Mouse (Mus musculus): ENCODE measurements around the gene Cenpx. TPM values are rescaled to one million over a fixed set of nuclear protein-coding genes. Genes with fewer than 3 reads are reported as not detected.

Cenpx gene
- total RNA-seq, 2 experiments from 2014 or later: 15.5 to 15.7 TPM

Other genes starting within 250 kb of the Cenpx start
- gene Arl16, start 246.1 kb downstream of the Cenpx start, total RNA-seq (2021): 10 to 100 TPM; 48.3 to 49.8 TPM
- gene Mrpl12, start 229.1 kb downstream of the Cenpx start, total RNA-seq (2021): 10 to 100 TPM; 70.4 to 71.7 TPM
- gene Slc25a10, start 221.9 kb downstream of the Cenpx start, total RNA-seq (2021): 10 to 100 TPM; 18.7 to 20.4 TPM
- gene Gcgr, start 183.0 kb downstream of the Cenpx start, total RNA-seq (2021): under 1 TPM; 0.15 to 0.18 TPM
- 10 to 100 TPM; 71.3 to 71.6 TPM for gene Mcrip1, start 164.0 kb downstream of the Cenpx start, total RNA-seq (2021)
- gene Ppp1r27, start 162.6 kb downstream of the Cenpx start, total RNA-seq (2021): not detected
- 100 to 1,000 TPM; 118 to 122 TPM for gene P4hb, start 140.5 kb downstream of the Cenpx start, total RNA-seq (2021)
- gene Arhgdia, start 132.1 kb downstream of the Cenpx start, total RNA-seq (2021): 100 to 1,000 TPM; 266 to 282 TPM
- gene Alyref, start 115.4 kb downstream of the Cenpx start, total RNA-seq (2021): 10 to 100 TPM; 60.0 to 67.6 TPM
- 100 to 1,000 TPM in 1 of 2 experiments, 10 to 100 TPM in 1; 85.0 to 103 TPM for gene Anapc11, start 115.3 kb downstream of the Cenpx start, total RNA-seq (2021)
- gene Npb, start 105.3 kb downstream of the Cenpx start, total RNA-seq (2021): 1 to 10 TPM; 1.2 to 1.8 TPM
- 100 to 1,000 TPM; 138 to 157 TPM for gene Pcyt2, start 95.8 kb downstream of the Cenpx start, total RNA-seq (2021)
- 10 to 100 TPM; 40.7 to 41.5 TPM for gene Sirt7, start 88.5 kb downstream of the Cenpx start, total RNA-seq (2021)
- 10 to 100 TPM; 77.3 to 86.3 TPM for gene Mafg, start 80.1 kb downstream of the Cenpx start, total RNA-seq (2021)
- gene Pycr1, start 70.0 kb downstream of the Cenpx start, total RNA-seq (2021): 1 to 10 TPM; 1.8 to 2.1 TPM
- 1 to 10 TPM; 4.2 to 4.4 TPM for gene Myadml2, start 65.6 kb downstream of the Cenpx start, total RNA-seq (2021)
- 1 to 10 TPM; 3.6 to 3.7 TPM for gene Notum, start 52.6 kb downstream of the Cenpx start, total RNA-seq (2021)
- gene Aspscr1, start 40.8 kb downstream of the Cenpx start, total RNA-seq (2021): 10 to 100 TPM; 45.6 to 47.6 TPM
- gene Lrrc45, start 187 bp upstream of the Cenpx start, total RNA-seq (2021): 10 to 100 TPM; 56.6 to 69.3 TPM
- gene Rac3, start 7.7 kb upstream of the Cenpx start, total RNA-seq (2021): 10 to 100 TPM; 36.5 to 41.0 TPM
- gene Dcxr, start 13.5 kb upstream of the Cenpx start, total RNA-seq (2021): 10 to 100 TPM in 1 of 2 experiments, 1 to 10 TPM in 1; 8.1 to 10.8 TPM
- 1 to 10 TPM; 1.7 to 2.3 TPM for gene Cbr2, start 18.4 kb upstream of the Cenpx start, total RNA-seq (2021)
- gene Hmga1b, start 49.1 kb upstream of the Cenpx start, total RNA-seq (2021): 10 to 100 TPM; 19.5 to 20.1 TPM
- 10 to 100 TPM; 66.1 to 68.6 TPM for gene Rfng, start 70.5 kb upstream of the Cenpx start, total RNA-seq (2021)
- 100 to 1,000 TPM; 146 to 147 TPM for gene Gps1, start 70.5 kb upstream of the Cenpx start, total RNA-seq (2021)
- gene Dus1l, start 82.7 kb upstream of the Cenpx start, total RNA-seq (2021): 10 to 100 TPM; 44.7 to 52.9 TPM
- gene Fasn, start 110.8 kb upstream of the Cenpx start, total RNA-seq (2021): 100 to 1,000 TPM; 173 to 191 TPM
- 1 to 10 TPM; 6.1 to 7.0 TPM for gene Ccdc57, start 219.1 kb upstream of the Cenpx start, total RNA-seq (2021)
- 1 to 10 TPM; 2.3 to 2.5 TPM for gene Slc16a3, start 234.7 kb upstream of the Cenpx start, total RNA-seq (2021)